In genomic region chr4:102760042-102760821, GRCm38 (mm10) we compare ENCODE assay signal across 7 mouse cellular contexts. TPM values are rescaled to one million over a fixed set of nuclear protein-coding genes. Genes with fewer than 3 reads are reported as not detected.
DNase-seq lines count a peak whose midpoint lies in the region; ATAC-seq lines count a peak whose summit lies in the region.

No protein-coding gene starts in this region.

- H3K4me3 ChIP-seq in macrophage (ENCODE audit: inconsistent target), result peak overlapping the region; percentile 18

- peak; percentile 51 for DNase-seq in adrenal gland, postnatal 25 days
- peak; percentile 89 for DNase-seq in embryo, embryonic 10 days (ENCODE audit: low spot score)
- DNase-seq in gastrocnemius, postnatal 14 days, result peak; percentile 55
- peak; percentile 87 to 92 for DNase-seq in left cerebral cortex, adult 9 months (ENCODE audit: low spot score in 2 of 2)
- peak; percentile 92 for DNase-seq in right cerebral cortex, postnatal 25 days

- no peak overlapping the region for H3K27ac ChIP-seq in macrophage

- WGBS in macrophage (ENCODE audit: missing documents), result 11% methylated on average over 25 of the region's 25 CpGs

- H3K79me2 ChIP-seq in macrophage (ENCODE audit: inconsistent target), result no peaks in the 10 kb centered on the region

- ATAC-seq in inflammation-experienced regulatory T-cells, adult 6 months, result peak; percentile 38

- no peaks in the 10 kb centered on the region for H3K36me3 ChIP-seq in macrophage (ENCODE audit: inconsistent target)

- intact Hi-C loops in gastrocnemius, postnatal 14 days (cut with DNase I; ENCODE audit: low total_unique reads), result no loop called here

RNA-seq across cellular contexts. Expression of gene Sgip1, which starts 19.1 kb away (rescaled TPM):
- total RNA-seq in adrenal gland, postnatal 25 days (2021), result 5.2 and 8.0 TPM in 2 replicates
- 1 to 10 TPM; 1.0 to 1.4 TPM for total RNA-seq in gastrocnemius, postnatal 14 days (2021)
- polyA plus RNA-seq in inflammation-experienced regulatory T-cells, adult 6 months (2017; shearing (Covaris generic)), result 1 to 10 TPM in 2 of 3 experiments, not detected in 1; 1.2 to 1.9 TPM
- 1 to 10 TPM in 1 of 26 experiments, under 1 TPM in 11, not detected in 14; 0.25 to 1.2 (median 0.43) TPM for total RNA-seq in macrophage (2018; cell fraction: chromatin; rRNA removed)
- under 1 TPM; 0.03 to 0.37 (median 0.14) TPM for total RNA-seq in macrophage (2018; cell fraction: cytosol; rRNA removed)
- total RNA-seq in macrophage (2018; cell fraction: nucleus; rRNA removed), result 1 to 10 TPM in 1 of 26 experiments, under 1 TPM in 16, not detected in 9; 0.24 to 2.6 (median 0.47) TPM
- 0.10 to 0.33 TPM (median 0.11 TPM) in 3 replicates for polyA plus RNA-seq in macrophage (2018)
